Mouse (Mus musculus) adipocyte (in vitro differentiated cells): Measurements from ENCODE around the gene Zfp553.

Experiments used
- DNase-seq: peaks from one replicate; pipeline ENCODE4 v3.0.0-alpha.2; 2016; ENCODE audit warnings: low spot score

Gene Zfp553

DNA sequence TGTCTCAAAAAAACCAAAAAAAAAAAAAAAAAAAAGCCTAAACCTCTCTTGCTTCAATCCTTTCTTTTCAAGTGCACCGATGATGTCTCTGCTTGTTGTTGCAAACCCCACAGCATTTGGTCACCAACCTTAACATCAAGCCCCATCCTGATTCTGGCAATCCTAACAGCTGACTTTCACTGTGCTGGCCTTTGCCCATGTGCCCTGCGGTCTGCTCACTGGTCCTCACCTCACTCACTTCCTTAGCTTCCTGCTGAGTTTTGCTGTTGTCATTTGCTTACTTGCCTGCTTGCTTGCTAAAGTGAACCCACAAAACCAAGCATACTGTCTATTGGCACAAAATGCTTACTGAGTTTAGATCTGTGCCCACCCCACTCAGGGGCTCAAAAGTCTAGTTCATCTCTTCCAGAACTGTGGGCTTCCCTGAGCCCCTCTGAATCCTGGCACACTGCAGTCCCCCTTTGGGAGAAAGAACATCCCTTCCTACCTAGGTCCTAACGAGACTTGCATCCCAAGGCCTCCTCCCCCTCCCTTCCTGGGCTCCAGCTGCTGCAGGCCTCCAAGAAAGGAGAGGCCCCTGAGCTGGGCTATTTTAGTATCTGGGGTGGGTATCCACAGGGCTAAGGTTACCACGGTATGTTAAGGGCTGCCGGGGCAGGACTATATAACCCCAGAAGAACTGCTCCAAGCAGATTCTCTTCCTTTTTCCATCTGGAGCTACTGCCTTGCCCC lies 21.7 kb upstream of the Zfp553 start:
- DNase-seq = no peak

DNA sequence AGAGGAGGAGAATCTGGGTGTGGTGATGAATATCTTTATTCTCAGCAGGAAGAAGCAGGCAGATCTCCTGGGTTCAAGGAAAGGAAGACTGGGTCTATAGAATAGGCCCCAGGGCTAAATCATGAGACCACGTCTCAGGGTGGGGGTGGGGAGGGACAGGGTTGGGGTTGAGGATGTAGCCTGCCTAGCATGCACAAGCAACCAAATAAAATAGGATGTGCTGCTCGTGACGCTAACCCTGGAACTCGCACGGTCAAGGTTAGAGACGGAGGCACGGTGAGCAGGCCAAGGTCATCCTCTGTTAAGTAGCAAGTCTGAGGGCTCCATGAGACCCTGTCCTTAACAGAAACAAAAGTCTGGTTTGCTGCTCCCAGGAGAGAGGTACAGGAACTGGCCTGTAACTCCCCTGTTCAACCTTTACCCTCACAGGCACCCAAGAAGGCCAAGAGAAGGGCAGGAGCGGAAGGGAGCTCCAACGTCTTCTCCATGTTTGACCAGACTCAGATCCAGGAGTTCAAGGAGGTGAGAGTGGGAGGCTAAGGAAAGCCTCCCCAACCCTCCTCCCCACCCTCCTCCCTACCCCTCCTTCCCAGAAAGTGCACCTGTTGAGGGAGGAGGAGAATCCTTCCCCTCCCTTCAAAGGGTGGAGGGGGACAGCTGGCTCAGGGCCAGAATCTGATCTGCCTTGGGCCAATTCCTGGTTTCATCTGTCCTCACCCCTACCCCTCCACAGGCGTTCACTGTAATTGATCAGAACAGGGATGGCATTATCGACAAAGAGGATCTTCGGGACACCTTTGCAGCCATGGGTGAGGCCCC lies 20.2 kb upstream of the Zfp553 start:
- no peak for DNase-seq

DNA sequence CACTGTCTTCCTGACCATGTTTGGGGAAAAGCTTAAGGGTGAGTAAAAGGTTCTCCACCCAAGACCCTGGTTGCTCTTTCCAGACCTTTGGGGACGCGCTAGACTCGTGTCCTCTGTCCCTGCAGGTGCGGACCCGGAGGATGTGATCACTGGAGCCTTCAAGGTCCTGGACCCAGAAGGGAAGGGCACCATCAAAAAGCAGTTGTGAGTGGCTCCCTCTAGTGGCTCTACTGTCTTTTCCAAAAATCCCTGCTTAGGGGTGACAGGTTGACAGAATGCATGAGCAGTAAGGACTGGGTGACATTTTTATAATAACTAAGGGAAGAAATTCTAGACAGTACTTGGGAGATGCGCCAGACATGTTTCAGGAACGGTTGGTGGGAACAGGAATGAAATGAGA lies 19.4 kb upstream of the Zfp553 start:
- no peak for DNase-seq

DNA sequence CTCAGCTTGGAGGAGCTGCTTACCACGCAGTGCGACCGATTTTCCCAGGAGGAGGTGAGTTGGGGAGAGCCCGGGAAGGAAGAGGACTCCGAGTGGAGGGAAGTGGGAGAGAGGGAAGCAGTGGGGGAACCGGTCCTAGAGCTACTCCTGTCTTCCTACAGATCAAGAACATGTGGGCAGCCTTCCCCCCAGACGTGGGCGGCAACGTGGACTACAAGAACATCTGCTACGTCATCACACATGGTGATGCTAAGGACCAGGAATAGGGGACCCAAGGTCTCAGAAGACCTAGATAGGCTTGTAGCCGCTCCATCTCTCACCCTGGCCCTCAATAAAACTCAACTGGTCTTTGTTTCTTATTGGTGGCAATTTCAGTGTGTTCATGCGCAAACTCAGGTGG lies 18.9 kb upstream of the Zfp553 start:
- no peak for DNase-seq

DNA sequence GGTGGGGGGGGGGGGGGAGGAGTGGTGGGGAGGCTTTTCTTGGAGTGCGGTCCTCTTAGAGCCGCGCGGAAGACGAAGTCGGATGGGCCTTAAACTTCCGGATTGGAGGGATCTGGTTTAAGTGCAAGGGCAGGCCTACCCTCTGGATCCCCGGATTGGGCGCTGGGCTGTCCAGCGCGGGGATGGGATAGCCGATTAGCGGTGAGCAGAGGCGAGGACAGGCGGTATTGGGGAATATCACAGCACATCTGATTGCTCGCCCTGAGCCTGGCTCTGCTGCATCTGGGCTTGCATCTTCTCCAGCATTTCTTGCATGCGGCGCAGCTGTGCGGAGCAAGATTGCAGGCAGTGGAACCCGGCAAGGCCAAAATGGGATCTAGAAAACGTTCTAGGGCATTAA lies 18.3 kb upstream of the Zfp553 start:
- DNase-seq = no peak

DNA sequence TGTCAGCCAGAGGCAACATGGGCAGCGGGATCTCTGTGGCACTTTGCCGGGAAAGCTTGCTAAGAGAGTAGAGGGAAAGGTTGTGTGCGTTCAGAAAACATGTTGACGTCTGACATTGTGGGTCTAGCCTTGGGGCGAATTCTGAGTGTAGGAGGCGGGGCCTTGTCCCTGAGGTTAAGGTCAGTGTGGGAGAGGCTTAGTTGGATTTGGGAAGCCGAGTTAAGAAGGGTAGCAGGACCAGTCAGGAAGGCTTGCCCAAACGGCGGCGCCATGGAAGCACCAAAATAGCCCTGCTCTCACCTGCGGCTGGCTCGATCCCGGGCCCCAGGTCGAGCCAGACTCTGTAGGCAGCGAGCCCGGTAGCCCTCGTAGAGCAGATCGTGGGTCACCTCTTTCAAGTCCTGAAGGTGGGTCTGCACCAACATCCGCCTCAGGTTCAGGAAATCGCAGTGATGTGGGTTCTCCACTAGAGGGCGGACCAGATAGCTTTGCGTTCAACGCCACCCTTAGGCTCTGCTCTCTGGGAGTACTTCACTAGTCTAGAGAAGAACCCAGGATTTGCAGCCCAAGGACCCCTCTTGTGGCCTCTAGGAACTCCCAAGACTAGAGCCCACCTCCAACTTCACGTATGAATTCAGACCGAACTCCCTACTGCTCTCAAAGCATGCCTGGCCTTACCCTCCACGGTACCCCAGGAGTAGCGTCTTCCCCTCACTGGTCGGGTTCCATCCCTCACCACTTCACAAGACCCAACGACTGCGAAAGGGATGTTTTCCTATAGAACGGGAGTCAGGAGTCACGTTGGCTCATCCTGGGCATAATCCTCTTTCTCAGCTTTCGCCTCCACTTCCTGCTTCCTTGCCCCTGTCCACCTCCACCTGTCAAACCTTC lies 17.6 kb upstream of the Zfp553 start:
- no peak for DNase-seq

DNA sequence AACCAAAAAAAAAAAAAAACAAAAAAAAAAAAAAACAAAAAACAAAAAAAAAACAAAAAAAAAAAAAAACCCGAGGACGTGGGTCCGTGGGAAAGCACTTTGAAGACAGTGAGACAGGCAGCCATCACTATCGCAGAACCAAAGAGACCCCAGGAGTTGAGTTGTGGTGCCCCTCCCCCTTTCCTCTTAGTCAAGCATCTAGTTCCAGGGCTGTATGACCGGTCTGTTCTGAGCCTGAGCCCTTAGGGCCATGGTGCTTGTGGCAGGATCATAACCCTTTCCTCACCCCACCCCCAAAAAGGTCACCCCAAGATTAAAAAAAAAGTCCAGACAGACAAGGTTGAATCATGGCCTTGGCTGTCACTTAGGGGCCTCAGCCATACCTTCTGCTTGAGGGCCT lies 16.6 kb upstream of the Zfp553 start:
- DNase-seq = no peak

DNA sequence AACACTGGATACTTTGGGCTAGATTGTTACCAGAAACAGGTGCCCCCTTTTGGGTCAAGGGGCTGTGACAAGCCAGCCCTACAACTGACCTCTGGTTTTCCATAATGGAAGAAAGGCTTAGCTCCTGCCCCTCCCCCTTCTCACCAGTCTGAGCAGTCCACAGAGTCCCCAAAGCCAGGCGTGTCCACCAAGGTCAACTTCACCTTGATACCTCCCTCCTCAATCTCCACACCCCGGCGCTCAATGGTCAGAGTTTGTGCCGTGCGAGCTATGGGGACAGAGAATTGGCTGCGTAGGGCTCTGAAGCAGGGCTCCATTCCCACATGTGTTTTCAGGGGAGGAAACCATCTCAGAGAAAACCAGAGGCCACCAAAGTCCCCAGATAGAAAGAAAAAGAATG lies 15.4 kb upstream of the Zfp553 start:
- no peak for DNase-seq

DNA sequence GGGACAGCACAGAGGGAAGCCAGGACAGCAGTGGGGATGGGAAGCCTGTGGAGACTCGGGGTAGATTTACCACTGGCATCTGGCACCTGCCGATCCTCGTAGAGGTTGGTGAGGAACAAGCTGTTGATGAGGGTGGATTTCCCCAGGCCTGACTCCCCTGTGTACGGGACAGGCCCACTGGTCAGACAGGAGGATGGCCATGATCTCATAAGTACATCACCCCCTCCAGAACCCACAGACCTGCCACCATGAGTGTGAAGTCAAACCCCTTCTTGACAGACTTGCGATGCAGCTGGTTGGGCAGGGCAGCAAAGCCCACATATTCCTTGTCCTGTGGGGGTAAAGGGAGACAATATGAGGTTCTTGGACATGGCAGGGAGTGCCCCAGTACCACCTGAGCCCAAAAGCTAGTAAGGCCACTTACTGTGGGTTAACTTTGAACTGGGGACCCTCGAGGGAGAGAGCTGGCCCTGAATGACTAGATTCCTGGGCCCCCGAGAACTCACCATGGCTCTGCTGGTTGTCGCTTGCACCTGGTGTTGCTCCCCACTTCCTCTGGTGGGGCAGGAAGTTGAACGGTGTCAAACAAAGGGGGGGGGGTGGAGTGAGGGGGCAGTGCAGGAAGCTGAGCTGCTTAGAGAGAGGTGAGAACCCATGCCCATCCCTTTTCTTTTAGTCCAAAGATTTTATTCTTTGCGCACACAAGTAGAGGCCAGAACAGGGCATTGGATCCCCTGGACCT lies 14.8 kb upstream of the Zfp553 start:
- DNase-seq = no peak

DNA sequence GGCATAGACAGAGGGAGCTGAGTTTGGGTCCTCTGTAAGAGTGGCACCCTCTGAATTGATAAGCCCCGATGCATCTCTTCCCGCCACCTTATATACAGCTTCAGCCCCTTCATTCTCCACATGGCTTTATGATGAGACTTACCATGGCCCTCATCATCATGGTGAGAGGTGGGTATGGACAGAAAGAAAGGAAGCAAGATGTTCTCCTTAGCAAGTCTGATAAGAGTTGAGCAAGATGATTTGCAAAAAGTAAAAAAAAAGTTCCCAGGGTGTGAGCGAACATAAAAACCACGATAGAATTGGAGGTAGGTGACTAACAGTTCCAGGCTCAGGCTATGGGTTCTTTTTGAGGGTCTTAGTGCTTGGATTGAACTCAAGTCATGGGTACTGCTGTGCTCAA lies 14.2 kb upstream of the Zfp553 start:
- no peak for DNase-seq

DNA sequence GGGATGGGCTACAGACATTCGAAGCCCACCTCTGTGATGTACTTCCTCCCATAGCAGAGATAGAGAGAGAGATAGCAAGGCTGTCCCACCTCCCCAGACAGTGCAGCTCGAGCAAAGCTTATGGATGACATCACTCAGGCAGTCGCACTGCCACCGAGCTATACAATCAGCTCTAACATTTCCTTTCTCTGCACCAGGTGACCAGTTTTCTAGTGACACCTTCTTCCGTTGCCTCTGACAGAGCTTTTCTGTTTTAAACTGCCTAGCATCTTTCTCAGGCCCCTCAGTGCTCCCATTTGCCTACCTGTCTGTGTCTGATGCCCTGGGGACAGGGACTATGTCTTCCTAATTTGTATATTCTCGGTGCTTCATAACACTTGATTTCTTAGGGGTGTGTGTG lies 12.4 kb upstream of the Zfp553 start:
- DNase-seq = no peak

DNA sequence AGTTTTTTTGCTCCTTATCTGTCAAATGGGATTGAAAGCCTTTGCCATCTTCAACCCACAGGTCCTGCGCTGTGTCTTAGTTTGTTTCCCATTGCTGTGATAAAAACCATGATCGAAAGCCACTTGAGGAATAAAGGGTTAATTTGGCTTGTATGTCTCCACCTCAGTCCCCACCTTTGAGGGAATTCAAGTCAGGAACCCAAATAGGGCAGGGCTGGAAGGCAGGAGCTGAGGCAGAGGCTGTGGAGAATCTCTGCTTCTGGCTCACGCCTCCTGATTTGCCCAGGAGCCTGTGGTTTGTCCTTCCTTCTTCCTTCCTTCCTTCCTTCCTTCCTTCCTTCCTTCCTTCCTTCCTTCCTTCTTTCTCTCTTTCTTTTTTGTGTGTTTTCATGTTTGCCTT lies 9.8 kb upstream of the Zfp553 start:
- DNase-seq = no peak

DNA sequence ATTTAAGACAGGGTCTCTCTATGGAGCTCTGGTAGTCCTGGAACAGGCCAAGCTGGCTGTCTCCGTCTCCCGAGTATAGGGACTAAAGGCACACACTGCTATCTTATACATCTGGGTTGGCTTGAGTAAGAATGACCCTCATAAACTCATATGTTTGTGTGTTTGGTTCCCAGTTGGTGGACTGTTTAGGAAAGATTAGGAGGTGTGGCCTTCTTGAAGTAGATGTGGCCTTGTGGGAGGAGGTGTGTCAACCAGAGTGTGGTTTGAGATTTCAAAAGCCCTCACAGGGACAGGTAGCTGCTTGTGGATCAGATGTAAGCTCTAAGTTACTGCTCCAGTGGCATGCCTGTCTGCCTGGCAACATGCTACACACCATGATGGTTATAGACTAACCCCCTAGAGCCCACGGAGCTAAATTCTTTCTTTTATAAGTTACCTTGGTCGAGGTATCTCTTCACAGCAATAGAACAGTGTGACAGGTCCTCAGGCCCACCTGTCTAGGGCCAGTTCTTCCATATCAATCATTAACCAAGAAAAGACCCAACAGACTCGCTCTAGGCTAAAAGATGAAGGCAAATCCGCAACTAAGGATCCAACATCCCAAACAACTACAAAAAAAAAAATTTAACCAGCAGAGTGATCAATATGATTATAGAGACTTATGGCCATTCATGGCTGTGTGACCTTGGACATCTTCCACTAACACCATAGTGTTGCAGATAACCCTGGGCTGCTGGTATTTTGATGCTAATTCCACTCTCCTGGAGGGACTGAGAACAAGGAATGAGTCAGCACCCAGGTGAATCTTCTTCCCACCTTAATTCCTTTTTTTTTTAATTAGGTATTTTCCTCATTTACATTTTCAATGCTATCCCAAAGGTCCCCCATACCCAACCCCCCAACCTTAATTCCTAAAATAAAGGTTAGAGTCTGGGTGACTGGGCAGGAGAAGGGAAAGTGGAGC lies 9.1 kb upstream of the Zfp553 start:
- DNase-seq = no peak

DNA sequence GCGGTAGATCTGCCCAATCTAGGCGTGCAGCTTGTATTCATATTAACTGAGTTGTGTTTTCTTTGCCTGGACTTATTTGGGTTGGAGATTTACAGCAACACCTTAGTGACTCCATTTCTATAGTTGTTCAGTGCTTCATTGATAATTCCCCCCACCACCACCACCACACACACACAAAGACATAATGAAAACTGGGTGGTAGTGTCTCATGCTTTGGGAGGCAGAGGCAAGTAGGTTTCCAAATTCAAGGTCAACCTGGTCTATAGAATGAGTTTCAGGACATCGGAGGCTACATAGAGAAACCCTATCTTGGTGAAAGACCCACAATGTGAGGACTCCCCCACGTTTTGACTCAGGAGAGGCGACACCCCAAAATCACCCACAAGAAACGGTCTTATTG lies 8.2 kb upstream of the Zfp553 start:
- DNase-seq = no peak

DNA sequence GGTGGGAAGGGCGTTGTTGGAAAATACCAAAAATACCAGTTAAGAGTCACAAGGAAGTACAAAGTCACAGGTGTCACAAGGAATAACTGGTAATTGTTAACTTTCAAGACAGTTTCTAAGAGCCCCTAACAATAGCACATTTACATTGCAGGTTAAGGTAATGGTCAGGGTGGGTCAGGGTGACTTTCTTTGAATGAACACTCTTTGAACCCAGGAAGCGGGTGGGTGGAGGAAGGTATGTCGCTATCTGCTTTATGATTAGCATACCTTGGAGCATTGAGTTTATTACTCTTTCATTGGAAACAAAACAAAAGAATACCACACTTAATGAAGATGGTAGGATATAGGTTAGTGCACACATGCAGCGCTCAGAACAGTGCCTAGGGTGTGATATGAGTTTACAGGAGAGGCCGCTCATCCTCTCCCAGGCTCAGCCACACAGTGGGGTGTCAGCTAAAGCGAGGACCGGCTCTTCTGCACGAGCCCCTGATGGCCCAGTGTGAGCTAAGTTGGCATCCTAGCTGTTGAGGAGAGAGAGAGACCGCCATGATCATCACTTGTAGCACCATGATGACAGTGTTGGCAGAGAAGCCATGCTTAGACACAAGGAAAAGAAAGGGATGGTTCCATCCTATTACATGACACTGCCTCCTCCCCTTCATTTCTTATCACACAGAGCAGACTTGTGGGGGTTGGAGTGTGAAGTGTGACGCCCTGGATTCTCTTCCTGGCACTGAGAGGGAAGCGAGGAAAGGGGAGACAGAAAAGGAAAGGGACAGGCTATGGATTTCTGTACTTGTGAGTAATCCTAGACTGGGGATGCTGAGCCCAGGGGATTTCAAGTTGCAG lies 7.5 kb upstream of the Zfp553 start:
- no peak for DNase-seq

DNA sequence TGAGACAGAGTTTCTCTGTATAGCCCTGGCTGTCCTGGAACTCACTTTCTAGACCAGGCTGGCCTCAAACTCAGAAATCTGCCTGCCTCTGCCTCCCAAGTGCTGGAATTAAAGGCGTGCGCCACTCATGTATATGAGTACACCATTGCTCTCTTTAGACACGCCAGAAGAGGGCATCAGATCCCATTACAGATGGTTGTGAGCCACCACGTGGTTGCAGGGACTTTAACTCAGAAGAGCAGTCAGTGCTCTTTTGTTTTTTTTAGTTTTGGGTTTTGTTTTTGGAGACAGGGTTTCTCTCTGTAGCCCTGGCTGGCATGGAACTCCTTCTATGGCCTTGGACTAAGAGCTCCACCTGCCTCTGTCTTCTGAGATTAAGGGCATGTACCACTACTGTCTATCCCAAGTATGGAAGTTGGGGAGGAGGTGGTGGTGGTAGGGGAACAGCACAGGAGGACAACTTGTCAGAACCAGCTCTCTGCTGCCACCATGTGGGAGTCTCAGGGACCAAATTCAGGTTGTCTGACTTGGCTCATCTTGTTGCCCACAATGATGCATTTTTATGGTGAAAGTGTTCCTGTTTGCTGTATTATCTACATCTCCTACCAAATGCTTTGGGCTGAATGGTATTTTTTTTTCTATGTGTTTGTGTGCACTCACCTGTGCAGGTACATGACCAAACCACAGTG lies 4.1 kb upstream of the Zfp553 start:
- DNase-seq = peak; percentile 72

DNA sequence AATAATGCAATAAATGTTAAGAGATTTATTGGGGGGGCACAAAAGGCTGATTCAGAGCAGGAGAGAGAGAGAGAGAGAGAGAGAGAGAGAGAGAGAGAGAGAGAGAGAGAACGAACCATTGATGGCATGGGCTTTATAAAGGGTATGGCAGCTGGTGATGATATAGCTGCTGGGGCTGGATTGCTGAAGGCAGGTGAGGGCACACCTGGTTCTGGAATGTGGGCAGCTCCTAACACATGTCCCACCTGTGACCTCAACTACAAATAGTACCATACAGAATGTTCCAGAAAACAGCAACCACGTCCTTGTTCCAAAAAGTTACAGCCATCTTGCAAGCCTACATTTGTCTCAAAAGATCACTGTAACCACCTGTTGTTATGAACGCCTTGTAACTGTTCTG lies 1.5 kb upstream of the Zfp553 start:
- no peak for DNase-seq

DNA sequence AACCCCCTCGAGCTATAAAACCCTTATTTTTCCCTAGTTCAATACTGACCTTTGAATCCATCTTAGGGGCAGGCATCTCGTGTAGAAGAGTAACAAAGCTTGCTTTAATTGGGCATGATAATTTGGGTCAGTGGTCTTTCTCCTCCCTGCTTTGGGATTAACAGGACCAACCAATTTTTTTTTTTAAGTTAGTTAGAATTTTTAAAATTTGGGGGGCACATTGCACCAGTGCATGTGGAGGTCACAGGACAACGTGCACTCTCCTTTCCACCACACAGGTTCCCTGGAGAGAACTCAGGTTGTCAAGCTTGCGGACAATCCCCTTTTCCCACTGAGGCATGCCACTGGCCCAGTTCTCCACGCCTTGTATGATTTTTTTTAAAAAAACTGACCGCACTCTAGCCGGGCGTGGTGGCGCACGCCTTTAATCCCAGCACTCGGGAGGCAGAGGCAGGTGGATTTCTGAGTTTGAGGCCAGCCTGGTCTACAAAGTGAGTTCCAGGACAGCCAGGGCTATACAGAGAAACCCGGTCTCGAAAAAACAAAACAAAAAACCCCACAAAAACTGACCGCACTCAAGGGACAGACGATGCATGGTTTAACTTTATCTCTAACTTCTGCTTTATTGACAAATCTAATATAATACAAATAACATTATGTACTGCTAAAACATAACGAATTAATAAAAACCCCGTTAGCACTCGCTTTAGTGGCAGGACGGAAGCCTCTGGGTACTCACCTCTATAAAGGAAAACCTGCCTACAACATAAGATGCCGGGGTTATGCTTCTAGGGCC lies 837 bp upstream of the Zfp553 start:
- DNase-seq = no peak
